Mouse (Mus musculus): ENCODE results near the gene Gipc2. TPM values are rescaled to one million over a fixed set of nuclear protein-coding genes. Genes with fewer than 3 reads are reported as not detected.

The Gipc2 gene
- polyA plus RNA-seq, 1 experiment from 2014 or later, result 10.8 TPM

DNA sequence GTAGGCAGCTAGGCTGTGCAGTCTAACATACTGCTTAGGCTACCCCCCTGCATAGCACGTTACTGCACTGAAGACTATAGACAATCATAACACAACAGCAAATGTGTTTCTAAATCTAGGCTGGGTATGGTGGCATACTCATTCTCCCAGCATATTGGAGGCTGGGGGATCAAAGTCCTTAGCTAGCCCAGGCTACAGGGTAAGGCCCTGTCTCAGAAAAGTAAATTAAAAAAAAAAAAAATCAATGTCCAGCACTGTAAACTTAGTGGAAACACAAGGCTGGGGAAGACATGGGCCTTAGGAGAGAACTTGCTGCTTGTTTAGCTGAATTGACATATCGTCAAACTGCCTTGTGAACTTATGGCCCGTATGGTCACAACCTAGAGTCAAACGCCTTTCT lies 14.6 kb upstream of the Gipc2 start:
- H3K4me3 ChIP-seq, result no peak overlapping the region
- no peaks in the 10 kb centered on the region for H3K27me3 ChIP-seq (ENCODE audit: insufficient read depth, poor library complexity, severe bottlenecking)
- 82% methylated on average over 4 of the region's 4 CpGs for WGBS
- peaks cover 2% of the 10 kb centered on the region for H3K4me1 ChIP-seq
- peaks cover 29% of the 10 kb centered on the region for H3K36me3 ChIP-seq
- H3K27ac ChIP-seq, result no peak overlapping the region
- DNase-seq (ENCODE audit: low spot score), result no peak
- H3K9me3 ChIP-seq, result no peaks in the 10 kb centered on the region

- Histone ChIP-seq H3K4me1 (peaks cover 6% of the 10 kb centered on the region), H3K27ac (no peak overlapping the region), H3K27me3 (ENCODE audit: insufficient read depth, poor library complexity, severe bottlenecking) (no peaks in the 10 kb centered on the region), H3K4me3 (no peak overlapping the region), H3K36me3 (peaks cover 16% of the 10 kb centered on the region; the same call in 1 of the 2 replicates), H3K9me3 (no peaks in the 10 kb centered on the region)
- WGBS, result 38% methylated on average over 1 of the region's 1 CpGs
- no peak for DNase-seq (ENCODE audit: low spot score)
Observed at GRCm38 (mm10) chr3:152179285-152179684, 13.3 kb upstream of the Gipc2 start.

- no peak for DNase-seq (ENCODE audit: low spot score)
- no peaks in the 10 kb centered on the region for H3K9me3 ChIP-seq
- H3K36me3 ChIP-seq, result peaks cover 15% of the 10 kb centered on the region; the same call in 1 of the 2 replicates
- H3K27me3 ChIP-seq (ENCODE audit: insufficient read depth, poor library complexity, severe bottlenecking), result no peaks in the 10 kb centered on the region
- 80% methylated on average over 4 of the region's 4 CpGs for WGBS
- H3K4me1 ChIP-seq, result peaks cover 6% of the 10 kb centered on the region
- no peak overlapping the region for H3K27ac ChIP-seq
- no peak overlapping the region for H3K4me3 ChIP-seq
Observed at GRCm38 (mm10) chr3:152178816-152179215, 12.8 kb upstream of the Gipc2 start.

DNA sequence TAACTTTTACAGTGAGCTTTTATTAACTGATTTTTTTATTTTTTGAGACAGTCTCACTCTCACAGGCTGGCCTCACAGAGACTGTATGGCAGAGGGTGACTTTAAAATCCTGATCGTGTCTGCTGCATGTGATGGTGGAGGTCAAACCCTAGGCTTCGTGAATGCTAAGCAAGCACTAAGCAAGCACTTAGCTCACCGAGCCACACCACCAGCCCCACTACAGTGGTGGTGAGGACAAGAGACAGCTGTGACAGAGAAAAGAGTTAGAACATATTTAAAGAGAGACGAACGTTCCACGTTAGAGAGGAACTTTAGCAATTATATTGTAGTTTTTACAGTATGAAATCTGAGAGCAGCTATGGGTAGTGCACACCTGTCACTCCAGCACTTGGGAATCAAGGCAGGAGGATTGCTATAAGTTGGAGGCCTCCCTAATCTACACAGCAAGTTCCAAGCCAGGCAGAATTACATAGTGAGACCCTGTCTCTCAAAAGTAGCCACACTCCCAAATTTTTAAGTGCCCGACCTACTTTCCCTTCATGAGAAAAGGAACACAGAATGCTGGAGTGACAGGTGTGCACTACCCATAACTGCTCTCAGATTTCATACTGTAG lies 6.4 kb upstream of the Gipc2 start:
- Histone ChIP-seq H3K27me3 (ENCODE audit: insufficient read depth, poor library complexity, severe bottlenecking) (no peaks in the 10 kb centered on the region), H3K9me3 (no peaks in the 10 kb centered on the region), H3K4me3 (no peak overlapping the region), H3K4me1 (peaks cover 25% of the 10 kb centered on the region), H3K36me3 (no peaks in the 10 kb centered on the region), H3K27ac (no peak overlapping the region)
- DNase-seq (ENCODE audit: low spot score), result no peak
- 76% methylated on average over 7 of the region's 7 CpGs for WGBS

- H3K4me1 ChIP-seq, result peaks cover 30% of the 10 kb centered on the region
- no peaks in the 10 kb centered on the region for H3K9me3 ChIP-seq
- DNase-seq (ENCODE audit: low spot score), result no peak
- H3K36me3 ChIP-seq, result no peaks in the 10 kb centered on the region
- H3K27me3 ChIP-seq (ENCODE audit: insufficient read depth, poor library complexity, severe bottlenecking), result no peaks in the 10 kb centered on the region
- WGBS, result 53% methylated on average over 7 of the region's 7 CpGs
- no peak overlapping the region for H3K27ac ChIP-seq
- H3K4me3 ChIP-seq, result no peak overlapping the region
Observed at GRCm38 (mm10) chr3:152171862-152172261, 5.8 kb upstream of the Gipc2 start.

- H3K9me3 ChIP-seq, result no peaks in the 10 kb centered on the region
- H3K27ac ChIP-seq, result no peak overlapping the region
- 36% methylated on average over 2 of the region's 2 CpGs for WGBS
- peaks cover 37% of the 10 kb centered on the region for H3K4me1 ChIP-seq
- no peaks in the 10 kb centered on the region for H3K27me3 ChIP-seq (ENCODE audit: insufficient read depth, poor library complexity, severe bottlenecking)
- no peak for DNase-seq (ENCODE audit: low spot score)
- no peak overlapping the region for H3K4me3 ChIP-seq
- H3K36me3 ChIP-seq, result no peaks in the 10 kb centered on the region
Observed at GRCm38 (mm10) chr3:152171236-152171635, 5.2 kb upstream of the Gipc2 start.

DNA sequence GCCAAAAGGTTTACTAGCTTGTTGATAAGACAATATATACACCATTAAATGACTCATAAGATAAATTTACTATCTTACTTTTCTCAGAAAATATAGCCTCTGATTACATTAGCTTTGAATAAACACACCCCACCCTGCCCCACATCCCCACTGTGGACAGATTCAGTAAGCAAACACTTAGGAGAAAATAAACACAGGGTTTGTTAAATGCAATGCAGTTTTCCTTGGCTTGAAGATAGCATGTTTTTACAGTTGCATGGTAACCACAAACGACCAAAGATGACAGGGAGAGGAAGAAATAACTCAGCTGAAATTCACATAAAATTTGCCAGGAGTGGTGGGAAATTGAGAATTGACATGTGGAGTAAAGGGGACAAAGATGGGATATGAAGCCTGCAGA lies 4.4 kb upstream of the Gipc2 start:
- no peak overlapping the region for H3K27ac ChIP-seq

GRCm38 (mm10) chr3:152168007-152168406 lies 2.0 kb upstream of the Gipc2 start:
- Histone ChIP-seq H3K4me3 (no peak overlapping the region), H3K4me1 (peaks cover 44% of the 10 kb centered on the region), H3K36me3 (no peaks in the 10 kb centered on the region), H3K27ac (no peak overlapping the region), H3K27me3 (ENCODE audit: insufficient read depth, poor library complexity, severe bottlenecking) (0 out of 2 replicates have a peak, but pooled peaks cover 6% of the 10 kb centered on the region), H3K9me3 (no peaks in the 10 kb centered on the region)
- DNase-seq (ENCODE audit: low spot score), result peak; percentile 55
- WGBS, result 89% methylated on average over 10 of the region's 10 CpGs

More for the DNA sequence above, 4.4 kb upstream of the Gipc2 start:
- WGBS, result 49% methylated on average over 1 of the region's 1 CpGs
- H3K36me3 ChIP-seq, result no peaks in the 10 kb centered on the region
- DNase-seq (ENCODE audit: low spot score), result no peak
- H3K9me3 ChIP-seq, result no peaks in the 10 kb centered on the region
- peaks cover 41% of the 10 kb centered on the region for H3K4me1 ChIP-seq
- H3K4me3 ChIP-seq, result no peak overlapping the region
- 0 out of 2 replicates have a peak, but pooled peaks cover 5% of the 10 kb centered on the region for H3K27me3 ChIP-seq (ENCODE audit: insufficient read depth, poor library complexity, severe bottlenecking)

DNA sequence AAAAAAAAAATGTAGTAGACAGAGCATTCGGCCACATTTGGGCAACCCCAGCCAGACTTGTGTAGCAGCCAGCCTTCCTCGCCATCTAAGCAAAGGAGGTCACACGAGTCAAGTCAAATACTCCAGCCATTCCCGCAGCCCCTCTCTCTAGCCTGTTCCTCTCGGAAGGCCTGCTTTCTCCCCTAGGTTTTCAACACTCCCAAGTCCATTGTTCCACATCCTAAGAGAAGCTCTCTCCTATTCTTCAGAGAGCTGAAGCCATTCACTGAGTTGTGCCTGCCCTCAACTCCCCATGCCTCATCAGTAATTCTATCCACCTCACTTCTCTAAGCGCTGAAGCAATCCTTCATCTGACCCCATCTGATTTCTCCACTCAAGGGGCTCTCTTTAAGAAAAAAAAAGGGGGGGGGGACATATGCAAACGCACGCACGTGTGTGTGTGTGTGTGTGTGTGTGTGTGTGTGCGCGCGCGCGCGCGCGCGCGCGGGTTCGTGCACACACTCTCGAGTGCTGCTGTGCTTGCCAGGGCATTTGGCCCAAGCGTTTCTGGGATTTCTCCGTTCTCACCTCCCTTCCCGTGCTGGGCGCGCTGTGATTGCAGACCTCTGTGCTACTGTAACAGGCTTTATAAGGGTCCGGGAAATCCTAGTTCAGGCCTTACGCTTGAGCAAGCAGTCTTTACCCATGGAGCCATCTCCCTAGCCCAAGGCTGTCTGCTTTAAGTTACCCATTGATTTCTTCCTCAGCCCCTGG lies 845 bp upstream of the Gipc2 start:
- peaks cover 41% of the 10 kb centered on the region for H3K4me1 ChIP-seq
- peak overlapping the region; percentile 45 for H3K4me3 ChIP-seq
- peak overlapping the region; percentile 74 for H3K27ac ChIP-seq
- 12% methylated on average over 29 of the region's 29 CpGs for WGBS
- no peaks in the 10 kb centered on the region for H3K36me3 ChIP-seq
- H3K27me3 ChIP-seq (ENCODE audit: insufficient read depth, poor library complexity, severe bottlenecking), result 0 out of 2 replicates have a peak, but pooled peaks cover 6% of the 10 kb centered on the region
- DNase-seq (ENCODE audit: low spot score), result peak; percentile 70
- no peaks in the 10 kb centered on the region for H3K9me3 ChIP-seq

- 2% methylated on average over 53 of the region's 53 CpGs for WGBS
- Histone ChIP-seq H3K27ac (peak overlapping the region; percentile 87), H3K9me3 (no peaks in the 10 kb centered on the region), H3K36me3 (no peaks in the 10 kb centered on the region), H3K27me3 (ENCODE audit: insufficient read depth, poor library complexity, severe bottlenecking) (0 out of 2 replicates have a peak, but pooled peaks cover 6% of the 10 kb centered on the region), H3K4me1 (peaks cover 34% of the 10 kb centered on the region), H3K4me3 (peak overlapping the region; percentile 70)
- peak; percentile 81 for DNase-seq (ENCODE audit: low spot score)
Observed at GRCm38 (mm10) chr3:152165351-152166098, 505 bp downstream of the Gipc2 start.

- Histone ChIP-seq H3K4me1 (peaks cover 31% of the 10 kb centered on the region), H3K27me3 (ENCODE audit: insufficient read depth, poor library complexity, severe bottlenecking) (0 out of 2 replicates have a peak, but pooled peaks cover 6% of the 10 kb centered on the region), H3K36me3 (no peaks in the 10 kb centered on the region), H3K27ac (peak overlapping the region; percentile 87), H3K9me3 (no peaks in the 10 kb centered on the region), H3K4me3 (peak overlapping the region; percentile 70)
- no peak for DNase-seq (ENCODE audit: low spot score)
- WGBS, result 38% methylated on average over 9 of the region's 9 CpGs
Observed at GRCm38 (mm10) chr3:152165014-152165350, 1.0 kb downstream of the Gipc2 start.

GRCm38 (mm10) chr3:152163320-152163719 lies 2.7 kb downstream of the Gipc2 start:
- Histone ChIP-seq H3K27me3 (ENCODE audit: insufficient read depth, poor library complexity, severe bottlenecking) (0 out of 2 replicates have a peak, but pooled peaks cover 6% of the 10 kb centered on the region), H3K27ac (no peak overlapping the region), H3K4me1 (peaks cover 31% of the 10 kb centered on the region), H3K4me3 (no peak overlapping the region), H3K9me3 (no peaks in the 10 kb centered on the region), H3K36me3 (no peaks in the 10 kb centered on the region)
- DNase-seq (ENCODE audit: low spot score), result peak; percentile 73
- 77% methylated on average over 8 of the region's 8 CpGs for WGBS

GRCm38 (mm10) chr3:152160607-152161006 lies 5.4 kb downstream of the Gipc2 start:
- no peak overlapping the region for H3K27ac ChIP-seq
- no peak overlapping the region for H3K4me3 ChIP-seq
- 68% methylated on average over 4 of the region's 4 CpGs for WGBS
- H3K36me3 ChIP-seq, result no peaks in the 10 kb centered on the region
- DNase-seq (ENCODE audit: low spot score), result peak; percentile 63
- H3K4me1 ChIP-seq, result peaks cover 13% of the 10 kb centered on the region; the same call in 1 of the 2 replicates
- no peaks in the 10 kb centered on the region for H3K9me3 ChIP-seq
- 0 out of 2 replicates have a peak, but pooled peaks cover 3% of the 10 kb centered on the region for H3K27me3 ChIP-seq (ENCODE audit: insufficient read depth, poor library complexity, severe bottlenecking)

All from heart, embryonic 10.5 days (tissue).